Mouse (Mus musculus) G1E (cell line): ENCODE measurements around the gene E130308A19Rik.

Experiments used
- CTCF ChIP-seq: IDR thresholded peaks from 2 replicates; pipeline ENCODE4 v1.5.1; 2012; ENCODE audit warnings: low read depth, low read length, inconsistent platforms, mixed read lengths
- GATA1 ChIP-seq: IDR thresholded peaks from 2 replicates; pipeline ENCODE4 v1.6.1; 2012; ENCODE audit warnings: borderline replicate concordance, low read length, inconsistent platforms, mixed read lengths
- POLR2AphosphoS5 ChIP-seq: IDR thresholded peaks from 2 replicates; pipeline ENCODE4 v1.6.1; 2012; ENCODE audit warnings: low read depth, low read length, inconsistent platforms; ENCODE audit not compliant: insufficient replicate concordance
- TAL1 ChIP-seq: conservative IDR thresholded peaks from 2 replicates; pipeline ENCODE4 v1.6.1; 2012; ENCODE audit warnings: low read depth, low read length, inconsistent platforms, mixed read lengths

DNA sequence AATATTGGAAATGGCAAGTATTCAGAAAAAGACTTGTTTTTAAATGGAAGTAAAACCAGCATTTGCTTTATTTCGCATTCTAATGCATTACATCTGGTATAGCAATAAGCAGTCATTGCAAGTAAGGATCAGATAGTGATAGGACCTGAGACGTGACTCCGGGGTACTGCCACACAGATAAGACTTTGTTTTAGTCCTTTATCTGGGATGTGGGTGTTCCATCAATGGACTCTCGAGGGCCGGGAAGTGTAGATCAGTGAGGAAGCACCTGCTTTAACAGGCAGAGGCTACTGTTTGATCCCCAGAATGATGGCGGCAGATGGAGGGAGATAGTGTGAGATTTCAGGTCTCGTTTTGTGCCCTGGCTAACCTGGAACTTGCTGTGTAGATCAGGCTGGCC, 105.5 kb downstream of the E130308A19Rik start:
- TF ChIP-seq CTCF, result no peak
- TF ChIP-seq GATA1, result no peak
- TF ChIP-seq TAL1, result peak; percentile 66
- TF ChIP-seq POLR2AphosphoS5, result no peak
